Mouse (Mus musculus) 416B (cell line): Measurements from ENCODE around the gene Kif1b.
A peak's percentile ranks its signal among the peaks of the same experiment; 100 is the strongest.
"Not testable (repeated sequence)": the region's sequence is repeated elsewhere in the genome, so short reads cannot be mapped to it uniquely, and the experiment has no call there.

Experiments used
- DNase-seq: peaks from one replicate; pipeline ENCODE4 v3.0.0; 2011; ENCODE audit warnings: low read depth

The Kif1b gene

DNA sequence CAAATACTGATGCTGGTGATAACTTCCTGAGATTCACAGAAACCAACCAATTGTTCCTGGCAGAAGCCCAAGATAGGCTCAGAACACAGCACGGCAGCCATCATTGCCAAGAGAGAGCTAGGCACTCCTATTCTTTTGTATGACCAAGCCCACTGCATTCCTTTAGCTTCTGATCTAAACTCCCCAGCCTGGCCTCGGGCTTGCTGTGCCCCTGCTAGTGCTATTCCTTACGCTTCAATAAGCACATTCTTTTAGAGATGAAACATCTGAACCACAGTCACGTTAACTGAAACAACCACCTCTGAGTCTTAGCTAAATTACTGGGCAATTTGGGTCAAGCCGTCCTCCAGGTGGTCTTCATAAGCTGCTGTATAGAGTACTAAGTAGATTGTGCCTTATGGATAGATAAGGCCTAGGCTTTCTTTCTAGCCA, 87.4 kb downstream of the Kif1b start:
- no peak for DNase-seq

GRCm38 (mm10) chr4:149219401-149220041, 88.0 kb downstream of the Kif1b start:
- DNase-seq = no peak

GRCm38 (mm10) chr4:149218476-149218875, 89.0 kb downstream of the Kif1b start:
- no peak for DNase-seq

- no peak for DNase-seq
Measured at GRCm38 (mm10) chr4:149215982-149216381, 91.5 kb downstream of the Kif1b start.

DNA sequence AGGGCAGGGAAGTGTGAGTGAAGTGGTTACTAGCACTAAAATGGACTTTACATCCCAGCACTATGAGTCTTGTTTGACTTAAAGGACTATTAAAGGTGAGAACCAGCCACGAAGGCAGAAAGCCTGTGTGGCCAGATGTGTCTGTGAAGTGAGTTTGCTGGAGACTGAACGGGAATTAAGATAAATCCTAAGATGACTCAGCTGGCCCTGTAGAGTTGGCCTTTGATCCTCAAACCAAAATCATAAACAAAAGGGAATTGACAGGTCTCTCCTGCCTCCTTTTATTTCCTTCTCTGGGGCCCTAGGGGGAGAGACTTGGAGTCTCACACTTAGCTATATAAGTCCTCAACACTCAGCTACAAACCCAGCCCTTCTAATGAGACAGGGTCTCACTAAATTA, 92.1 kb downstream of the Kif1b start:
- no peak for DNase-seq

- DNase-seq = not testable (repeated sequence)
Measured at GRCm38 (mm10) chr4:149214468-149214867, 93.0 kb downstream of the Kif1b start.

- DNase-seq = no peak
Measured at GRCm38 (mm10) chr4:149213466-149213865, 94.0 kb downstream of the Kif1b start.

- DNase-seq = not testable (repeated sequence)
Measured at GRCm38 (mm10) chr4:149211441-149211840, 96.1 kb downstream of the Kif1b start.

DNA sequence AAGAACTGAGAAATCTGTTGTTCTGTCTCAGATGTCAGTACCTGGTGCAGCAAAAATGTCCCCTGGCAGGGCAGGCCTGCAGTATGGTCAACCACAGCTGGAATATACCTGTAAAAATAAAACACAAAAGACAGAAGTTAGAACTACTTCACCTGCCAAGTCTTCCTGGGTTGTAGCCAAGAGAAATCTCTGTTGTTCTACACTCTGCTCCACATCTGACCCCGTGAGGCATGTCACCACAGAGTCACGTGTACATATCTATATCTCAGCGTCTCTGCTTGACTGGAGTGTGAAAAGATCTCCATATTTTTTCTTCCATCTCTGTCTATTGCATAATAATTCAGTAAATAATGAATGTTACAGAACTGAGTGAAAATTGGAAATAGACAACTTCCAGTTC, 105.0 kb downstream of the Kif1b start:
- DNase-seq = no peak

DNA sequence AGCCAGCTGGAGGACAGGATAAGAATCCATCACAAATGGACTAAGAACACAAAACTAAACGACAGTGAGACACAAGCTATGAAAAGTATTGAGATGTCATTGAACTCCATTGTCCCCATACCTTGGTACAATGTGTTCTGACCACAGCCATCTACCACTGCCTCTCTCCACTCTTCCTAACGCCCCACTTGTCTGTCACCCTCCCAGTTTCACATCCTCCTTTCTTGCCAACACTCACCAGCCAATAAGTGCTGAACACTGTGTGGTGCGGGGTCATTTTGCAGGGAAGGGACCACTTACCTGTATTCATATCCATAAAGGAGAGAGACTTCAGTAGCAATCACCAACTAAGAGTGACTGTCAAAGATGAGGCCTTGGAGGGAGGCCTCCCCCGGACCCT, 106.4 kb downstream of the Kif1b start:
- DNase-seq = no peak

- DNase-seq = no peak
Measured at GRCm38 (mm10) chr4:149197180-149197579, 110.3 kb downstream of the Kif1b start.

DNA sequence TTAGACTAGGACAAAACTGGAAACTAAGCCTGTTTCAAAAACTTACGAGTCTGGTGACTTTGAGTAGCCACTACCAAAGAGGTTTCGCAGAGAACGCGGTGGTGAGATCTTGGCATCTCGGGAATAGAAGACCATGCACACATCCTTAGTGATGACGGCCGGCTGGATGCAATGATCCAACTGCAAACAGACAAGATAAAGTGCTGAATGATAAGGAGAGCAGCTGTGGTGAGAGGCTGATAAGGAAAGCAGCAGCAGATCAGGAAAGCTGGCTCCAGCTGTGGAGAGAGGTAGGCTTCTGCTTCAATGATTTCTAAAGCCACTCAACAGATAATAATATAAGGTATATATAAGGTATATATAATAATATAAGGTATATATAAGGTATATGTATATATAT, 116.4 kb downstream of the Kif1b start:
- no peak for DNase-seq

DNA sequence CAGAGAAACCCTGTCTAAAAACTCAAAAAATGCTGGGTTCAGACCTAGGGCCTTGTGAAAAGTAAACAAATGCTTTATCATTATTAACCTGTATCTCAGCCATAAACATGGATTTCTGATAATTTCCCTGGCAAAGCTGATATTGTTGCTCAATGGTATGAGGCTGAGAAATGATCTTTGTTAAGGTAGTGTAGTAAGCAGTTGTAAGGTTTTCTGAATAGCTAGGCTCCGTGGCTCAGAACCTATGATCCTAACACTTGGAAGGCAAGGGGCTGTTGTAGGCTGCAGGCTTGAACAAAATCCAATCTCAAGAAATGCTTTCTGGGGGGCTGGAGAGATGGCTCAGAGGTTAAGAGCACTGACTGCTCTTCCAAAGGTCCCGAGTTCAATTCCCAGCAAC, 118.9 kb downstream of the Kif1b start:
- DNase-seq = no peak

DNA sequence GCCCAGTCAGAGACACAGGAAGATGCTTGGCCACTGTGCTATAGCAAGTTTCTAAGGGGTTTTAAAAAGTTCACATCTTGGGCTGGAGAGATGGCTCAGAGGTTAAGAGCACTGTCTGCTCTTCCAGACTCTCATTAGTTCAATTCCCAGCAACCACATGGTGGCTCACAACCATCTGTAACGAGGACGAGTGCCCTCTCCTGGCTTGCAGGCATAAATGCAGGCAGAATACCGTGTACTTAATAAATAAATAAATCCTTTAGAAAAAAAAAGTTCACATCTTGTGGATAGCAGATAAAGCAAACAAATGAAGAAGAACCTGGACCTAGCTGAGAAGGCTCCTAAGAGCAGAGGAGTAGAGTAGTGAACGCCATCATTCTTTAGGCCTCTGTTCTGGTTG, 124.7 kb downstream of the Kif1b start:
- DNase-seq = peak; percentile 61

DNA sequence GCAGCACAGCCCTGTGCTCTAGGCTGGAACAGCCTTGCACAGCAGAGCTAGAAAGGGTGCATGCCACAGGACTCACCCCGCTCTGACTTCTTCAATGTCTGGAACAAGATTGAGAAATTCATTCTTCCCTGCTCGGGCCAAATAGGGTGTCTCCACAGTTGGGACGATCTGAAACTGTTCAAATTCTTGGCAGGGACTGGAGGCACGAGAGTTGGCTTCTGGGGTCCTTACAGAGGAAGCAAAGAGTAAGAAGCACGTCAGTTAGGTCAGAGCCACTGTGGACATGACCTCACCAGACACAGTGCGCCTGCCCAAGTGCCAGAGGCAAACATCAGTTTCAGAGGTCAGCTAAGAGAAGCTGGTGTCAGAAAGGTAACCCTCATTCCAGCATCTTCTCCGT, 125.3 kb downstream of the Kif1b start:
- DNase-seq = no peak

DNA sequence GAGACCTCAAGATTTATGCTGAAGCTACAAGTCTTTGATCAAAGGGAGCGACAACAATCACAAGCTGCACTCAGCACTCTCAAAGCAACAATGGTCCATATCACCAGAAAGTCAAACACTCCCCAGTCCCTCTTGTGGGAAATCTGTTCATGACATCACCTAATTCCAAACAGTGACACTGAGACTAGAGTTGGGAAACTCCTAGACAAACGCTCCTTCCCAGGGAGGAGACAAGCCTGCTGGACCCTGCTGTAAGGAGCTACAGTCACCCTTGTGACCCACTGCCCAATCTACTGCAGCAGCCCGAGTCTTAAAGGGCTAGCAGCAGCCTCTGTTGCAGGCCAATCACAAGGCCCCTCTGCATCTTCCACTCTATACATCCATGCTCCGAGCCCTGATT, 127.9 kb downstream of the Kif1b start:
- no peak for DNase-seq

- DNase-seq = no peak
Measured at GRCm38 (mm10) chr4:149179160-149179559, 128.3 kb downstream of the Kif1b start.

DNA sequence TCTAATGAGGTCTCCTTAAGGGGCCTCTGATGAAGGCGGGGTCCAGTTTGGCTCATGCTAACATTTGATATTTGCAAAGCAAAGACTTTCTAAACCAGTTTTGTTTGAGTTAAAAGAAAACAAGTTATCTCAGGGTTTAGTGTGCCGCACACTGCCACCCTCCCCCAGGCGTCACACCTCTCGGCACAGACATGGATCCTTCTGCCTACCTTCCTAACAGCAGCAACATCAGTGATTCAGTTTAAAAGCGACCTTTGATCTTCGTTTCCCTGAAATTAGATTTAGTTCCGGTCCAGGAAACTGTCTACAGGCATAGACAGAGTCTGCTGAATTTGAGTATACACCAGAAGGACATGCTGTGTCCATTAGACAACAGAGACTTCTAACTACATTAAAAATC, 129.2 kb downstream of the Kif1b start:
- DNase-seq = no peak

- no peak for DNase-seq
Measured at GRCm38 (mm10) chr4:149177046-149177445, 130.4 kb downstream of the Kif1b start.

DNA sequence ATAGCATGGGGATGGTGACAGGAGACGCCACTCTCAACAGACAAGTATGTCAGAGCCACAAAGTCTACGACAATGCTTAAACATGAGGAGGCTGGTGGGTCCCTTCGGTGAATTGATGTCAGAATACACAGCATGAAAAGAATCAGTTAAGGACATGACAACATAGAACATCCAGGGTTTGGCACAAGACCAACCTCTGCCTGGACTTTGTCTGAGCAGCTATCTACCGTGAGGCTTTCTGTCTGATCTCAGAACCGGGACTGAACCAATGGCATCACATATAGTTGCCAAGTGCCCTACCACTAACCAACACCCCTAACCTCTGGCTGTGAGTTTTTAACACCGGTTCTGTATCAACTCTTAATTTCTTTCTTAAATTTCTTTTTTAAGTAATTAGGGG, 130.8 kb downstream of the Kif1b start:
- no peak for DNase-seq

DNA sequence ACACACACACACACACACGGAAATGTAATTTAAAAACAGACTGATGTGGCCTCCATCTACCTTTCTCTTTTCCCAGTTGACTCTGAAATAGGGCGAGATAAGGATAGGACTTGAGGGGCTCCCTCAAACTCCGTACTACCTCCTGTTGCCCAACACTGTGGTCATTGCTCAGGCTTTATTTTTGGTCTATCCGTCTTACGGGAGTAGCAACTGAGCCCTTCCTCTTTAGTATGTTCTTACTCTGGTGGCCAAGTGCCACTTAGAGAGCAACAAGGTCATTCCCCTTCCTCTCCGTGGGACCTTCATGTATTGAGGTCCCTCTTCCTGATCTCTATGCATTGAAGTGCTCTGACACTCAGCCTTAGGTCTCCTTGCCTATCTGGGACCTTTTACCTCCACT, 133.8 kb downstream of the Kif1b start:
- peak; percentile 85 for DNase-seq

GRCm38 (mm10) chr4:149172666-149173065, 134.8 kb downstream of the Kif1b start:
- DNase-seq = no peak

DNA sequence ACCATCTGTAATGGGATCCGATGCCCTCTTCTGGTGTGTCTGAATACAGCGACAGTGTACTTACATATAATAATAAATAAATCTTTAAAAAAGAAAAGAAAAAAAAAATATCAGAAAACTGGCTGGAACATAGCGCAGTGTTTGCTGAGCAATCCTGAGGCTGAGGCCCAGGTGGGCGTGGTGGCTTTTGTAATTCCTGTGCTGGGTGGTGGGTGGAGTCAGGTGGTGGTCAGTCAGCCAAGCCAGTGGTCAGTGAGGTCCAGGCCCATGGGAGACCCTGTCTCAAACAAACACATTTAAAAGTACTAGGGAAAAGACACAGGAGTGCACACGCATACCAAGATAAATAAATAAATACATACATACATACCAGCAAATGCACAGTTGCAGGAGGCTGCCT, 135.4 kb downstream of the Kif1b start:
- no peak for DNase-seq

DNA sequence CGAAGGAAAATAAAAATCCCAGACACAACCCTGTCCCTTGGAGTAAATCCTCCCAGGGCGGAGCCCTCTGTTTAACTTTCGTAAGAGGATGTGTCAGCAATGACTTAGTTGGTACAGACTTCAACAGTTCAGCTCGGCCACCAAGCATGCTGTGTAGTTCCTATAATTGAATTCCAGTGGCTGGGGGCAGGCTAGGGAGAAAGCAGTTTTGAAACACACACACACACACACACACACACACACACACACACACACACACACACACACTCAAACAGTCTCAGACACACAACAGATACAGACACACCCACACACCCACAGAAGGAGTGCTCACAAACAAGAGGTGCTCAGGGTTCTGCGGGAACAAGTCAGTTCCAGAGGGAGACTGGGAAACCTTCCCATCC, 135.9 kb downstream of the Kif1b start:
- DNase-seq = peak; percentile 88
